Mouse (Mus musculus): ENCODE measurements around the gene Tfrc.

- TF ChIP-seq CTCF (conservative IDR thresholded peaks at IDR 0.05; ENCODE audit: insufficient read depth, insufficient read length, low read depth, low read length): no peak
- TF ChIP-seq POLR2A (IDR thresholded peaks at IDR 0.05; ENCODE audit: low read depth, low read length): no peak
Measured at GRCm38 (mm10) chr16:32650461-32650860, 41.7 kb downstream of the Tfrc start.

All from kidney, adult 2 months (tissue).